Mouse (Mus musculus): ENCODE results near the gene Slc4a11.

DNA sequence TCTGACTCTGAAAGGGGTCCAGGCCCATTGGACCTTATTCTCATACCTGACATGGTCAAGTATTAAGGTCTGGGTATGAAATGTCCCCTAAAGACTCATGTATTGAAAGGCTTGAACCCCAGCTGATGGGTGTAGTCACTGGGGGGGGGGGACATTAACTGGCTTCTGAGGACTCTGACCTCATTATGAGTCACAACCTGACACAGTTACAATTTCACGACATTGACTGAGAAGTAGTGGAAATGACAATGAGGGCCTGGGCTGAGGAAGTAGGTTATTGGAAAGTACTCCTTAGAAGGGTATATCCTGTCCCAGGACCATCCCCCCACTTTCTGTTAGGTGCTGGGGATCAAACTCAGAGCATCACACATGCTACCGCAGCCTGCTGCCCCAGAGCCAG is 8.3 kb downstream of the Slc4a11 start:
- TF ChIP-seq CTCF (IDR thresholded peaks at IDR 0.05; ENCODE audit: low read depth, low read length) = no peak
- TF ChIP-seq GATA1 (IDR thresholded peaks at IDR 0.05; ENCODE audit: borderline replicate concordance, low read length) = no peak
- no peak for TF ChIP-seq TAL1 (conservative IDR thresholded peaks at IDR 0.05; ENCODE audit: low read depth, low read length)

Data from G1E (cell line).